In genomic region chr9:87872384-87872905, GRCm38 (mm10) we compare ENCODE assay signal across 30 mouse cellular contexts.
"Had no signal": no experiment of that assay in that cellular context is flagged by ENCODE, and none has a peak within 500 bp of the region (broad histone marks: within the 10 kb centered on the region; RNA-seq: fewer than 3 reads in every experiment).

No protein-coding gene starts in this region.

- DNase-seq: left cerebral cortex, postnatal 4 days; liver; liver, embryonic 13.5 days; liver, postnatal 0 days; lung, adult 18-20 months; lung, adult 2 months; lung, embryonic 14.5 days; lung, postnatal 10 days; lung, postnatal 14 days; lung, postnatal 36 days; lung, postnatal 4 days; midbrain, embryonic 14.5 days had no signal

- H3K9ac ChIP-seq: limb, embryonic 12.5 days; limb, embryonic 13.5 days; limb, embryonic 15.5 days; liver, embryonic 12.5 days; liver, embryonic 13.5 days; liver, embryonic 14.5 days; liver, embryonic 15.5 days; liver, postnatal 0 days; lung, embryonic 14.5 days; lung, embryonic 15.5 days; midbrain, embryonic 12.5 days; midbrain, embryonic 13.5 days; midbrain, embryonic 15.5 days; neural tube, embryonic 12.5 days had no signal

- H3K4me1 ChIP-seq: limb, embryonic 15.5 days; liver, embryonic 12.5 days; liver, embryonic 13.5 days; liver, embryonic 15.5 days; lung, embryonic 15.5 days; megakaryocyte, embryonic 14.5 days; midbrain, embryonic 10.5 days; midbrain, embryonic 12.5 days; midbrain, embryonic 13.5 days; midbrain, embryonic 15.5 days; neural tube, embryonic 12.5 days had no signal

- H3K36me3 ChIP-seq: limb, embryonic 10.5 days; limb, embryonic 12.5 days; limb, embryonic 13.5 days; limb, embryonic 15.5 days; liver, embryonic 12.5 days; liver, embryonic 13.5 days; liver, embryonic 15.5 days; lung, embryonic 15.5 days; midbrain, embryonic 10.5 days; midbrain, embryonic 12.5 days; midbrain, embryonic 13.5 days; midbrain, embryonic 15.5 days; neural tube, embryonic 12.5 days had no signal

- H3K9me3 ChIP-seq: limb, embryonic 10.5 days; limb, embryonic 12.5 days; limb, embryonic 13.5 days; limb, embryonic 15.5 days; liver, embryonic 12.5 days; liver, embryonic 13.5 days; liver, embryonic 15.5 days; lung, embryonic 15.5 days; midbrain, embryonic 10.5 days; midbrain, embryonic 12.5 days; midbrain, embryonic 13.5 days; midbrain, embryonic 15.5 days; neural tube, embryonic 12.5 days had no signal

- H3K4me2 ChIP-seq: limb, embryonic 12.5 days; limb, embryonic 13.5 days; limb, embryonic 15.5 days; liver, embryonic 11.5 days; liver, embryonic 12.5 days; liver, embryonic 13.5 days; liver, embryonic 15.5 days; lung, embryonic 14.5 days; lung, embryonic 15.5 days; midbrain, embryonic 11.5 days; midbrain, embryonic 12.5 days; midbrain, embryonic 13.5 days; midbrain, embryonic 15.5 days; neural tube, embryonic 12.5 days had no signal

- H3K4me3 ChIP-seq: limb, embryonic 10.5 days; limb, embryonic 12.5 days; limb, embryonic 13.5 days; limb, embryonic 15.5 days; liver, embryonic 12.5 days; liver, embryonic 13.5 days; liver, embryonic 15.5 days; lung, embryonic 15.5 days; megakaryocyte, embryonic 14.5 days; midbrain, embryonic 10.5 days; midbrain, embryonic 12.5 days; midbrain, embryonic 13.5 days; midbrain, embryonic 15.5 days; myocyte; neural tube, embryonic 12.5 days had no signal

- H3K27ac ChIP-seq: limb, embryonic 10.5 days; limb, embryonic 12.5 days; limb, embryonic 13.5 days; limb, embryonic 15.5 days; liver, embryonic 12.5 days; liver, embryonic 13.5 days; liver, embryonic 14.5 days; liver, embryonic 15.5 days; lung, embryonic 15.5 days; macrophage; midbrain, embryonic 10.5 days; midbrain, embryonic 12.5 days; midbrain, embryonic 13.5 days; midbrain, embryonic 15.5 days; neural tube, embryonic 12.5 days had no signal

- H3K27me3 ChIP-seq: limb, embryonic 15.5 days; liver, embryonic 12.5 days; liver, embryonic 13.5 days; liver, embryonic 15.5 days; lung, embryonic 15.5 days; megakaryocyte, embryonic 14.5 days; midbrain, embryonic 12.5 days; midbrain, embryonic 13.5 days; midbrain, embryonic 15.5 days; neural tube, embryonic 12.5 days had no signal
